Mouse (Mus musculus): ENCODE results near the gene Trim67. TPM values are rescaled to one million over a fixed set of nuclear protein-coding genes. Genes with fewer than 3 reads are reported as not detected.

Trim67 gene
- polyA plus RNA-seq, 2 experiments = 0.03 to 0.29 TPM

- no peak for TF ChIP-seq POLR2A (IDR thresholded peaks at IDR 0.05; ENCODE audit: borderline replicate concordance, extremely low read depth, insufficient read depth, insufficient read length)
- Histone ChIP-seq H3K27me3 (ENCODE audit: control insufficient read depth, insufficient read depth, low read length) (no peaks in the 10 kb centered on the region), H3K9me3 (ENCODE audit: control insufficient read depth, low read length) (no peaks in the 10 kb centered on the region), H3K4me1 (ENCODE audit: control insufficient read depth, insufficient read depth, low read length) (no peaks in the 10 kb centered on the region), H3K4me3 (replicated peaks; ENCODE audit: low read length) (no peak overlapping the region), H3K4me2 (replicated peaks; ENCODE audit: low read depth, low read length, severe bottlenecking) (no peak overlapping the region), H3K27ac (replicated peaks; ENCODE audit: low read depth, low read length) (no peak overlapping the region), H3K9ac (ENCODE audit: low read depth, low read length, severe bottlenecking) (no peak overlapping the region), H3K36me3 (ENCODE audit: control insufficient read depth, insufficient read depth, low read length) (peaks cover 88% of the 10 kb centered on the region)
- DNase-seq (ENCODE audit: low spot score) (no peak), ATAC-seq (ENCODE audit: low FRiP score, low read depth) (no peak)
- WGBS = 84% methylated on average over 10 of the region's 10 CpGs
These were observed 86.1 kb downstream of the Trim67 start for GRCm38 (mm10) chr8:124878946-124879526.

Other genes starting within 250 kb of the Trim67 start
- 1.5 and 2.3 TPM in 2 replicates for gene Agt, start 223.4 kb upstream of the Trim67 start, polyA plus RNA-seq (2012; rRNA removed)
- gene Agt, start 223.4 kb upstream of the Trim67 start, polyA plus RNA-seq (2014; fragmentation: Nextera tagmentation; extraction: Ambion mirVana) = 0.68 and 1.1 TPM in 2 replicates
- 0.03 and 0.06 TPM in 2 replicates for gene Capn9, start 217.0 kb upstream of the Trim67 start, polyA plus RNA-seq (2012; rRNA removed)
- 0.08 and 0.15 TPM in 2 replicates for gene Capn9, start 217.0 kb upstream of the Trim67 start, polyA plus RNA-seq (2014; fragmentation: Nextera tagmentation; extraction: Ambion mirVana)
- gene 2310022B05Rik, start 129.7 kb upstream of the Trim67 start, polyA plus RNA-seq (2012; rRNA removed) = 89.4 and 105 TPM in 2 replicates
- gene 2310022B05Rik, start 129.7 kb upstream of the Trim67 start, polyA plus RNA-seq (2014; fragmentation: Nextera tagmentation; extraction: Ambion mirVana) = 50.7 and 53.9 TPM in 2 replicates
- gene Ttc13, start 71.1 kb upstream of the Trim67 start, polyA plus RNA-seq (2012; rRNA removed) = 42.6 and 44.3 TPM in 2 replicates
- 46.5 and 46.9 TPM in 2 replicates for gene Ttc13, start 71.1 kb upstream of the Trim67 start, polyA plus RNA-seq (2014; fragmentation: Nextera tagmentation; extraction: Ambion mirVana)
- gene Arv1, start 71.0 kb upstream of the Trim67 start, polyA plus RNA-seq (2012; rRNA removed) = 30.2 and 35.9 TPM in 2 replicates
- gene Arv1, start 71.0 kb upstream of the Trim67 start, polyA plus RNA-seq (2014; fragmentation: Nextera tagmentation; extraction: Ambion mirVana) = 21.8 and 21.9 TPM in 2 replicates
- 4.1 and 4.6 TPM in 2 replicates for gene Fam89a, start 41.3 kb upstream of the Trim67 start, polyA plus RNA-seq (2012; rRNA removed)
- gene Fam89a, start 41.3 kb upstream of the Trim67 start, polyA plus RNA-seq (2014; fragmentation: Nextera tagmentation; extraction: Ambion mirVana) = 3.3 and 3.4 TPM in 2 replicates
- gene Gnpat, start 69.9 kb downstream of the Trim67 start, polyA plus RNA-seq (2012; rRNA removed) = 87.2 and 94.8 TPM in 2 replicates
- gene Gnpat, start 69.9 kb downstream of the Trim67 start, polyA plus RNA-seq (2014; fragmentation: Nextera tagmentation; extraction: Ambion mirVana) = 95.1 and 99.8 TPM in 2 replicates
- 28.7 and 30.6 TPM in 2 replicates for gene 2810004N23Rik, start 70.0 kb downstream of the Trim67 start, polyA plus RNA-seq (2012; rRNA removed)
- 35.2 and 35.4 TPM in 2 replicates for gene 2810004N23Rik, start 70.0 kb downstream of the Trim67 start, polyA plus RNA-seq (2014; fragmentation: Nextera tagmentation; extraction: Ambion mirVana)
- gene Exoc8, start 104.6 kb downstream of the Trim67 start, polyA plus RNA-seq (2012; rRNA removed) = 6.4 TPM in 2 replicates
- gene Exoc8, start 104.6 kb downstream of the Trim67 start, polyA plus RNA-seq (2014; fragmentation: Nextera tagmentation; extraction: Ambion mirVana) = 5.7 and 6.8 TPM in 2 replicates
- 16.0 and 16.5 TPM in 2 replicates for gene Sprtn, start 104.8 kb downstream of the Trim67 start, polyA plus RNA-seq (2012; rRNA removed)
- 9.9 and 11.3 TPM in 2 replicates for gene Sprtn, start 104.8 kb downstream of the Trim67 start, polyA plus RNA-seq (2014; fragmentation: Nextera tagmentation; extraction: Ambion mirVana)
- 39.8 and 41.3 TPM in 2 replicates for gene Egln1, start 156.2 kb downstream of the Trim67 start, polyA plus RNA-seq (2012; rRNA removed)
- gene Egln1, start 156.2 kb downstream of the Trim67 start, polyA plus RNA-seq (2014; fragmentation: Nextera tagmentation; extraction: Ambion mirVana) = 18.5 and 18.8 TPM in 2 replicates
- 108 and 122 TPM in 2 replicates for gene Tsnax, start 219.9 kb downstream of the Trim67 start, polyA plus RNA-seq (2012; rRNA removed)
- gene Tsnax, start 219.9 kb downstream of the Trim67 start, polyA plus RNA-seq (2014; fragmentation: Nextera tagmentation; extraction: Ambion mirVana) = 137 and 146 TPM in 2 replicates

Measured in limb, embryonic 14.5 days (tissue).